Mouse (Mus musculus) ES-Bruce4 (cell line): ENCODE measurements around the gene Ccdc85c.

ENCODE experiments used
- CTCF ChIP-seq: IDR thresholded peaks from one replicate; pipeline ENCODE4 v1.8.1; 2011; ENCODE audit warnings: low read depth, low read length
- EP300 ChIP-seq: IDR thresholded peaks from 2 replicates; pipeline ENCODE4 v1.6.1; 2011; ENCODE audit warnings: low read depth, low read length; ENCODE audit not compliant: insufficient read depth
- POLR2A ChIP-seq: IDR thresholded peaks from one replicate; pipeline ENCODE4 v1.8.1; 2011; ENCODE audit warnings: low read length; ENCODE audit not compliant: insufficient read depth

DNA sequence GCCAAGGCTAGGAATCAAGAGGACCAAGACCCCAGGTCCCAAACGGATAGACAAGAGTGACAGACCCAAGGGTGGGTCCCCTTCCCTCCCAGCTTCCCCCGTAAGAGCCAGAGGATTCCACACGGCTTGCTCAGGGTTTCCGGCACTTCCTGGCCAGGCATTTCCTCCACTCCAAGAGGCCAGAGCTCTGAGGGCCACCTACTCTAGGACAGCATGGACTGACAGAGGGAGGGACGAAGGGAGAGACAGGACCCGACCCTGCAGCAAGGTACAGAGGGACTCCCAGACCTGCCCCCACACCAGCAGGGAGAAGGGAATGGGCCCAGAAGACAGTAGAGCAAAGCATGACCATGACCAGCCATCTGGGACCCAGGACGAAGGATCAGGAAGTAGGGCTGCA, 7.6 kb downstream of the Ccdc85c start:
- no peak for TF ChIP-seq POLR2A
- TF ChIP-seq CTCF, result no peak
- TF ChIP-seq EP300, result no peak
